In genomic region chr8:115896066-115896465, GRCm38 (mm10) we compare ENCODE assay signal across 22 mouse cellular contexts.
A peak's percentile ranks its signal among the peaks of the same experiment; 100 is the strongest.
DNase-seq lines count a peak whose midpoint lies in the region; ATAC-seq and TF ChIP-seq lines count a peak whose summit lies in the region.
"Had no signal": no experiment of that assay in that cellular context is flagged by ENCODE, and none has a peak within 500 bp of the region (broad histone marks: within the 10 kb centered on the region; RNA-seq: fewer than 3 reads in every experiment).

No protein-coding gene starts in this region.

- no peaks in the 10 kb centered on the region for H3K36me3 ChIP-seq in intestine, postnatal 0 days (ENCODE audit: control insufficient read depth, insufficient read depth)
- no peaks in the 10 kb centered on the region for H3K36me3 ChIP-seq in forebrain, embryonic 16.5 days (ENCODE audit: control insufficient read depth, insufficient read depth)
- H3K36me3 ChIP-seq: embryonic facial prominence, embryonic 10.5 days; embryonic facial prominence, embryonic 12.5 days; forebrain, embryonic 15.5 days; G1E had no signal

- no peak overlapping the region for H3K9ac ChIP-seq in intestine, postnatal 0 days (ENCODE audit: low read depth, low read length)
- H3K9ac ChIP-seq in forebrain, embryonic 16.5 days (replicated peaks; ENCODE audit: low read depth, low read length), result no peak overlapping the region
- H3K9ac ChIP-seq: embryonic facial prominence, embryonic 12.5 days; forebrain, embryonic 13.5 days; forebrain, embryonic 15.5 days had no signal

- no peak for TF ChIP-seq CTCF in intestine, postnatal 0 days (IDR thresholded peaks at IDR 0.05; ENCODE audit: low read depth)

- no peak for ATAC-seq in intestine, postnatal 0 days
- no peak for ATAC-seq in forebrain, embryonic 16.5 days
- ATAC-seq: activated CD4-positive, CD25-positive, alpha-beta regulatory T cell, adult 4 months; CD4-positive, CD25-positive, alpha-beta regulatory T cell, adult 4 months; forebrain, embryonic 13.5 days; forebrain, embryonic 15.5 days; Patski had no signal

- DNase-seq in ES-CJ7 (ENCODE audit: low read depth, low spot score), result peak; percentile 69
- peak; percentile 72 for DNase-seq in R1 (ENCODE audit: low read depth, low spot score)
- DNase-seq in heart, adult 9 months (ENCODE audit: low spot score in 2 of 2), result no peak
- DNase-seq: adrenal gland, adult 8-10 months; adrenal gland, postnatal 14 days; adrenal gland, postnatal 36 days; B cell, adult 2 months; cerebellum, adult 11-12 months; cerebellum, adult 2 months; cerebellum, adult 9-10 months; cerebellum, postnatal 10 days; cerebellum, postnatal 25 days had no signal

- no peaks in the 10 kb centered on the region for H3K27me3 ChIP-seq in intestine, postnatal 0 days (replicated peaks; ENCODE audit: control insufficient read depth, insufficient read depth, low read length)
- H3K27me3 ChIP-seq in forebrain, embryonic 16.5 days (replicated peaks; ENCODE audit: control insufficient read depth, insufficient read depth, low read length), result no peaks in the 10 kb centered on the region
- H3K27me3 ChIP-seq: embryonic facial prominence, embryonic 12.5 days; forebrain, embryonic 13.5 days; forebrain, embryonic 15.5 days; Patski had no signal

- H3K9me3 ChIP-seq in intestine, postnatal 0 days (ENCODE audit: control insufficient read depth), result no peaks in the 10 kb centered on the region
- no peaks in the 10 kb centered on the region for H3K9me3 ChIP-seq in forebrain, embryonic 16.5 days (ENCODE audit: control insufficient read depth, low read length)
- H3K9me3 ChIP-seq: embryonic facial prominence, embryonic 10.5 days; embryonic facial prominence, embryonic 12.5 days; forebrain, embryonic 13.5 days; forebrain, embryonic 15.5 days had no signal

- whole genome bisulfite sequencing in intestine, postnatal 0 days, result 94% methylated on average over 4 of the region's 4 CpGs
- 77% methylated on average over 4 of the region's 4 CpGs for WGBS in forebrain, embryonic 16.5 days

- no peaks in the 10 kb centered on the region for H3K4me1 ChIP-seq in intestine, postnatal 0 days (replicated peaks; ENCODE audit: control insufficient read depth, insufficient read depth, low read length)
- H3K4me1 ChIP-seq in forebrain, embryonic 16.5 days (replicated peaks; ENCODE audit: control insufficient read depth, insufficient read depth, low read length), result no peaks in the 10 kb centered on the region
- H3K4me1 ChIP-seq: embryonic facial prominence, embryonic 10.5 days; embryonic facial prominence, embryonic 12.5 days; forebrain, embryonic 13.5 days; forebrain, embryonic 15.5 days had no signal

- no peak overlapping the region for H3K4me3 ChIP-seq in intestine, postnatal 0 days (ENCODE audit: low read depth, low read length)
- no peak overlapping the region for H3K4me3 ChIP-seq in forebrain, embryonic 16.5 days (replicated peaks; ENCODE audit: low read length)
- H3K4me3 ChIP-seq: embryonic facial prominence, embryonic 10.5 days; embryonic facial prominence, embryonic 12.5 days; forebrain, embryonic 13.5 days; forebrain, embryonic 15.5 days had no signal

- H3K4me2 ChIP-seq in intestine, postnatal 0 days (replicated peaks; ENCODE audit: low read depth), result no peak overlapping the region
- no peak overlapping the region for H3K4me2 ChIP-seq in forebrain, embryonic 16.5 days (ENCODE audit: low read length)
- H3K4me2 ChIP-seq: embryonic facial prominence, embryonic 12.5 days; forebrain, embryonic 13.5 days; forebrain, embryonic 15.5 days had no signal

- no peak overlapping the region for H3K27ac ChIP-seq in intestine, postnatal 0 days (ENCODE audit: low read depth, low read length)
- H3K27ac ChIP-seq in forebrain, embryonic 16.5 days (ENCODE audit: low read length), result no peak overlapping the region
- H3K27ac ChIP-seq: embryonic facial prominence, embryonic 10.5 days; embryonic facial prominence, embryonic 12.5 days; forebrain, embryonic 13.5 days; forebrain, embryonic 15.5 days had no signal

Comparison
In these comparisons a context has a peak if more than half of its experiments do, and no peak if none do; other contexts are left out.
1. DNase-seq: peak in ES-CJ7 (single experiment) and R1 (single experiment); none in heart, adult 9 months (0 of 2).